Mouse (Mus musculus) CD4-positive, CD25-positive, alpha-beta regulatory T cell, adult 2 months (primary cell): ENCODE data around the gene Scgb1b17.
"Not testable (repeated sequence)": the region's sequence is repeated elsewhere in the genome, so short reads cannot be mapped to it uniquely, and the experiment has no call there.

Source experiments
- DNase-seq: peaks from one replicate; pipeline ENCODE4 v3.0.0-alpha.2; 2012; ENCODE audit warnings: low read depth, low spot score

The Scgb1b17 gene

DNA sequence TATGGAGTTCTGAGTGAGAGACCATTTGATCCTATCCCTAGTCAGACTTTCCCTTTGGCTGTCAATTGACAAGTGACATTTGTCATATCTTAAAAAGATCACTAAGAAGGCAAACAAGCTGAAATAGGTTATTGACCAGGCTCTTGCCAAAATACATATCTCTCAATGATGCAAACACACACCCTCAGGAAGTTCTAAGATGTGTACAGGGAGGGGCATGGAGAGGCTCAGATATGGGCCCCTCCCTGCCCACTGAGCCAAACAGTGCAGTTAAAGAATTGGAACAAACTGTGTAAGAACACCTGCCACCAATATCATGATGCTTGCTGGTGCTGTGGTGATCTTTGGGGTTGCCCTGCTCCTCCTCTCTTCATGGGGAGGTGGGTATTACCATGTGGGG, at the start of gene Scgb1b17:
Gene Scgb1b17, plus strand, starts transcription at position 301 of the 400 bp plus-strand sequence.
- not testable (repeated sequence) for DNase-seq

DNA sequence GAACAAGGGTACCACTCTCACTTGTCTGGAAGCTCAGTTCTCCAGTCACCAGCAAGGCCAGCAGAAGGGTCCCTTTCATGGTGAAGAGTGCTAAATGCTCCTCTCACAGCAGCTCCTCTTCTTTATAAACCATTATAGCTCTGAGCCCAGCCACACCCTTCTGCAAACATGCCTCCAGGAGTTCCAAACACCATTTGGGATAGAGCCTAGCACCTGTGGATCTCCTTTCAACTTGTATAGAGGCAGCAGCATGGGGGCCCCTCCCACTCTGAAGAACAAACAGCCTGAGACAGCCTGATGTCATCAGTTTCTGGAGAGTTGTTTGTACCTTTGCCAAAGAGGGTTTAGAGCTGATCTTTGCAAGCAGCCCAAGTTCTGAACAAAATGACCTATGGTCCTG, 6.8 kb upstream of the Scgb1b17 start, which contains the start of gene Scgb2b17:
Gene Scgb2b17, minus strand, starts transcription at position 101 of the 400 bp plus-strand sequence.
- not testable (repeated sequence) for DNase-seq
